In the genomic region with DNA sequence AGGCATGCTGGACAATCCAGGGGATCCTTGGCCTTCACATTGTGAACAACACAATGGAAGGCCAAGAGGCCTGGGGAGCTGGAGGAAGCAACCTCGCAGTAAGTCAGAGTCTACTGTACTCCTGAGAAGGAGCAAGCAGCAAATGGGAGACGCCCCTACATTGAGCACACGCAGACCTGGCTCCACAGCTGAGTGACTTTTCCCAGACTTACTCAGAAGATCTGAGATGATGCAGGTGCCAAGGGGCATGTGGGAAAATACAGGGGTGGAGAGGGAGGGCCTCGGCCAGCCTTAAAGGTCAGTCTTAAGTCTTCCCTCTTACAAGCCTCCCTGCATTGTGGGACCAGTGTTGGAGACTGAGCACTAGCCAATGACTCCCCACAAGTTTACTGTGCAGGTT, we compare ENCODE assay signal across 19 mouse cellular contexts. TPM values are rescaled to one million over a fixed set of nuclear protein-coding genes. Genes with fewer than 3 reads are reported as not detected.
DNase-seq lines count a peak whose midpoint lies in the region; ATAC-seq and TF ChIP-seq lines count a peak whose summit lies in the region.
"Had no signal": no experiment of that assay in that cellular context is flagged by ENCODE, and none has a peak within 500 bp of the region (broad histone marks: within the 10 kb centered on the region; RNA-seq: fewer than 3 reads in every experiment).

No protein-coding gene starts in this region.

- no peak for TF ChIP-seq CTCF in heart, adult 2 months (IDR thresholded peaks at IDR 0.05)
- TF ChIP-seq CTCF in cerebellum, adult 2 months (IDR thresholded peaks at IDR 0.05; ENCODE audit: borderline replicate concordance, insufficient read depth, low read depth, low read length), result no peak

- DNase-seq in heart, adult 2 months, result no peak
- peak; percentile 39 for DNase-seq in R1 (ENCODE audit: low read depth, low spot score)
- peak; percentile 55 for DNase-seq in kidney, postnatal 10 days
- DNase-seq in cerebellum, adult 2 months, result no peak
- DNase-seq: adrenal gland, postnatal 10 days; cerebellum, adult 18-20 months; lung, adult 2 months; thymus, adult 18-20 months had no signal

- H3K9ac ChIP-seq in heart, embryonic 15.5 days, result no peak overlapping the region
- no peak overlapping the region for H3K9ac ChIP-seq in heart, adult 2 months (ENCODE audit: low read depth, low read length)
- no peak overlapping the region for H3K9ac ChIP-seq in embryonic facial prominence, embryonic 13.5 days
- H3K9ac ChIP-seq: forebrain, embryonic 15.5 days; hindbrain, embryonic 12.5 days; intestine, embryonic 15.5 days; neural tube, embryonic 13.5 days had no signal

- ATAC-seq in heart, embryonic 15.5 days (replicated peaks; ENCODE audit: insufficient number of reproducible peaks, insufficient read depth, low FRiP score, low read depth), result no peak
- no peak for ATAC-seq in embryonic facial prominence, embryonic 13.5 days (ENCODE audit: insufficient number of reproducible peaks, insufficient read depth, low FRiP score, low TSS enrichment, low read depth)
- no peak for ATAC-seq in erythroid progenitor cell, adult 5-6 weeks (replicated peaks; ENCODE audit: low FRiP score, poor library complexity, severe bottlenecking)
- ATAC-seq: CD4-positive, CD25-positive, alpha-beta regulatory T cell, adult 4 months; forebrain, embryonic 15.5 days; intestine, embryonic 15.5 days had no signal

- no peaks in the 10 kb centered on the region for H3K27me3 ChIP-seq in heart, embryonic 15.5 days
- H3K27me3 ChIP-seq in heart, adult 2 months (ENCODE audit: control insufficient read depth, insufficient read depth, low read length), result no peaks in the 10 kb centered on the region
- no peaks in the 10 kb centered on the region for H3K27me3 ChIP-seq in embryonic facial prominence, embryonic 13.5 days
- H3K27me3 ChIP-seq in cerebellum, adult 2 months (ENCODE audit: control insufficient read depth, insufficient read depth, low read length), result no peaks in the 10 kb centered on the region
- H3K27me3 ChIP-seq: forebrain, embryonic 15.5 days; hindbrain, embryonic 12.5 days; intestine, embryonic 15.5 days; neural tube, embryonic 13.5 days had no signal

- H3K4me3 ChIP-seq in heart, embryonic 15.5 days, result no peak overlapping the region
- no peak overlapping the region for H3K4me3 ChIP-seq in heart, adult 2 months
- no peak overlapping the region for H3K4me3 ChIP-seq in embryonic facial prominence, embryonic 13.5 days
- H3K4me3 ChIP-seq in cerebellum, adult 2 months (replicated peaks; ENCODE audit: insufficient read depth, low read depth, low read length), result no peak overlapping the region
- H3K4me3 ChIP-seq: forebrain, embryonic 15.5 days; hindbrain, embryonic 12.5 days; intestine, embryonic 15.5 days; layer of hippocampus, adult 2 months; left cerebral cortex, adult 2 months; neural tube, embryonic 13.5 days had no signal

- WGBS in heart, embryonic 15.5 days, result 55% methylated on average over 4 of the region's 4 CpGs
- WGBS in heart, adult 2 months, result 67% methylated on average over 4 of the region's 4 CpGs
- 83% methylated on average over 4 of the region's 4 CpGs for WGBS in embryonic facial prominence, embryonic 13.5 days
- 78% methylated on average over 4 of the region's 4 CpGs for WGBS in cerebellum, adult 2 months

- H3K4me1 ChIP-seq in heart, embryonic 15.5 days (replicated peaks), result peaks cover 78% of the 10 kb centered on the region
- H3K4me1 ChIP-seq in heart, adult 2 months (ENCODE audit: control insufficient read depth, insufficient read depth, low read length), result peaks cover 32% of the 10 kb centered on the region
- H3K4me1 ChIP-seq in embryonic facial prominence, embryonic 13.5 days, result peaks cover 51% of the 10 kb centered on the region
- H3K4me1 ChIP-seq in cerebellum, adult 2 months (ENCODE audit: control insufficient read depth, insufficient read depth, low read length), result no peaks in the 10 kb centered on the region
- H3K4me1 ChIP-seq: forebrain, embryonic 15.5 days had no signal

- no peak for TF ChIP-seq EP300 in heart, adult 2 months (IDR thresholded peaks at IDR 0.05; ENCODE audit: insufficient read depth, low read depth, low read length)

- no peak overlapping the region for H3K4me2 ChIP-seq in heart, embryonic 15.5 days
- H3K4me2 ChIP-seq in embryonic facial prominence, embryonic 13.5 days, result no peak overlapping the region
- H3K4me2 ChIP-seq: forebrain, embryonic 15.5 days; hindbrain, embryonic 12.5 days; intestine, embryonic 15.5 days; neural tube, embryonic 13.5 days had no signal

- intact Hi-C loops in heart, adult 2 months (cut with DNase I), result no loop called here

- no peak for TF ChIP-seq POLR2A in heart, adult 2 months (IDR thresholded peaks at IDR 0.05; ENCODE audit: insufficient read depth, low read depth, low read length)
- no peak for TF ChIP-seq POLR2A in cerebellum, adult 2 months (IDR thresholded peaks at IDR 0.05; ENCODE audit: borderline replicate concordance, insufficient read depth, low read length)

- no peaks in the 10 kb centered on the region for H3K36me3 ChIP-seq in heart, embryonic 15.5 days
- H3K36me3 ChIP-seq in heart, adult 2 months (ENCODE audit: control insufficient read depth, insufficient read depth, low read length), result peaks cover 10% of the 10 kb centered on the region
- H3K36me3 ChIP-seq in embryonic facial prominence, embryonic 13.5 days, result peaks cover 6% of the 10 kb centered on the region; the same call in 1 of the 2 replicates
- H3K36me3 ChIP-seq: forebrain, embryonic 15.5 days; hindbrain, embryonic 12.5 days; intestine, embryonic 15.5 days; neural tube, embryonic 13.5 days had no signal

- peak overlapping the region; percentile 97 for H3K27ac ChIP-seq in heart, embryonic 15.5 days
- no peak overlapping the region for H3K27ac ChIP-seq in heart, adult 2 months
- 0 out of 2 replicates have a peak overlapping the region, but pooled peaks have one; percentile 34 for H3K27ac ChIP-seq in embryonic facial prominence, embryonic 13.5 days
- H3K27ac ChIP-seq in cerebellum, adult 2 months (ENCODE audit: insufficient read depth, low read length), result no peak overlapping the region
- H3K27ac ChIP-seq: forebrain, embryonic 15.5 days; hindbrain, embryonic 12.5 days; intestine, embryonic 15.5 days; layer of hippocampus, adult 2 months; left cerebral cortex, adult 2 months; neural tube, embryonic 13.5 days had no signal

- peaks cover 4% of the 10 kb centered on the region for H3K79me2 ChIP-seq in heart, adult 2 months (replicated peaks; ENCODE audit: control insufficient read depth, insufficient read depth, low read length)

- no peaks in the 10 kb centered on the region for H3K9me3 ChIP-seq in heart, embryonic 15.5 days (replicated peaks)
- no peaks in the 10 kb centered on the region for H3K9me3 ChIP-seq in embryonic facial prominence, embryonic 13.5 days
- H3K9me3 ChIP-seq: forebrain, embryonic 15.5 days; hindbrain, embryonic 12.5 days; intestine, embryonic 15.5 days; neural tube, embryonic 13.5 days had no signal

RNA-seq across cellular contexts. Expression of gene Creb3l2, which starts 25.2 kb away (rescaled TPM):
- 26.7 and 33.6 TPM in 2 replicates for polyA plus RNA-seq in heart, embryonic 15.5 days (2015; fragmentation: Nextera tagmentation; extraction: Ambion mirVana)
- 10 to 100 TPM; 20.5 to 26.5 TPM for total RNA-seq in heart, adult 2 months (2021)
- polyA plus RNA-seq in heart, adult 2 months (2012; rRNA removed), result 16.7 and 19.2 TPM in 2 replicates
- 26.9 and 29.0 TPM in 2 replicates for polyA plus RNA-seq in embryonic facial prominence, embryonic 13.5 days (2015; fragmentation: Nextera tagmentation; extraction: Ambion mirVana)
- 1.7 and 4.7 TPM in 2 replicates for total RNA-seq in erythroid progenitor cell, adult 5-6 weeks (2015; ENCODE audit: low replicate concordance)
- total RNA-seq in erythroid progenitor cell, adult 5-6 weeks (2017; ENCODE audit: low replicate concordance), result 0.38 and 1.4 TPM in 2 replicates
- 4.9 and 5.4 TPM in 2 replicates for polyA plus RNA-seq in cerebellum, adult 2 months (2012; rRNA removed)
- total RNA-seq: MEL had no signal

Comparison
In these comparisons a context has a peak if more than half of its experiments do, and no peak if none do; other contexts are left out.
1. H3K27ac ChIP-seq: peak in heart, embryonic 15.5 days (single experiment) and embryonic facial prominence, embryonic 13.5 days (single experiment); none in heart, adult 2 months (single experiment) and cerebellum, adult 2 months (single experiment).
2. DNase-seq: peak in R1 (single experiment) and kidney, postnatal 10 days (single experiment); none in heart, adult 2 months (0 of 2) and cerebellum, adult 2 months (0 of 2).